Mouse (Mus musculus): ENCODE results near the gene Anpep.

Anpep gene

DNA sequence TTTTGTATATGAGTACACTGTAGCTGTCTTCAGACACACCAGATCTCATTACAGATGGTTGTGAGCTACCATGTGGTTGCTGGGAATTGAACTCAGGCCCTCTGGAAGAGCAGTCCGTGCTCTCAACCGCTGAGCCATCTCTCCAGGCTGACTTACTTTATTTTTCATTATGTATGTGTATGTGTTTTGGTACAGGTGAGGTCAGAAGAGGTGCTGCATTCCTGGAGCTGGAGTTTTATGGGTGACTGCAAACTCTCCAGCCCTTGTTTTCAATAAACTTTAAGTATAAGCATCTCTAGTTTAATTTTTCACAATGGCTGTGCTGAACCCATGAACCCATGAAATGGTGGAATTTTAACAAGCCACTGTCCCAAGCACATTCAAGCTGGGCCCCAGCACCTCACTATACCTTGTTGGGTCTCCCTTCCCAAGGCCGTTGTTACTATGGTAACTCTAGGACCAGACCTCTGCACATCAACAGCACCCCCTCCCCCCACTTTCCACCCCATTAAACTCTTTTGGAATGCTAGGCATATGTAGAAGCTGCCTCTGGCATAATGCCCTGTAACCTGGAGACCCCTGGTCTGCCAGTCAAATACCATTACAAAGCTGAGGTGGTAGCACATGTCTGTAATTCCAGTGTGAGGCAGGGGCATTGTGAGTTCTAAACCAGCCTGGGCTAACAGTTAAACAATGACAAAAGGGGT is 5.6 kb upstream of the Anpep start:
- no peak for DNase-seq (ENCODE audit: low spot score)

DNA sequence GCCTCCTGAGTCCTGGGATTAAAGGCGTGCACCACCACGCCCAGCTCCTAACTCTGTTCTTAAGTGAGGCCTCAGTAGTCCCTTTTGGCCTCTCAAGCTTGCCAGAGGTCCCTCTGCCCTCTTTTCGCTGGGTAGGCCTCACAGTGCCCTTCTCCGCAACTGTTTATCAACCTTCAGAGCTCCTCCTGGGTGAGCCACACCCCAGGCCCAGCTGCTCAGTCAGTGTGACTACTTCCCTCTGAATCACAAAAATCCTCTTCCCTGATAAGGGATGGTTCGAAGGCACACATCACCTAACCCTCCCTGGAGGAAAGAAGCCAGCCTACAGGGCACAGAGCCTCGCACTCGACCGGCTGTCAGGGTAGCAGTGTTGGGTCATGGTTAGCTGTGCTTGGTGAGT is 935 bp upstream of the Anpep start:
- no peak for DNase-seq (ENCODE audit: low spot score)

DNA sequence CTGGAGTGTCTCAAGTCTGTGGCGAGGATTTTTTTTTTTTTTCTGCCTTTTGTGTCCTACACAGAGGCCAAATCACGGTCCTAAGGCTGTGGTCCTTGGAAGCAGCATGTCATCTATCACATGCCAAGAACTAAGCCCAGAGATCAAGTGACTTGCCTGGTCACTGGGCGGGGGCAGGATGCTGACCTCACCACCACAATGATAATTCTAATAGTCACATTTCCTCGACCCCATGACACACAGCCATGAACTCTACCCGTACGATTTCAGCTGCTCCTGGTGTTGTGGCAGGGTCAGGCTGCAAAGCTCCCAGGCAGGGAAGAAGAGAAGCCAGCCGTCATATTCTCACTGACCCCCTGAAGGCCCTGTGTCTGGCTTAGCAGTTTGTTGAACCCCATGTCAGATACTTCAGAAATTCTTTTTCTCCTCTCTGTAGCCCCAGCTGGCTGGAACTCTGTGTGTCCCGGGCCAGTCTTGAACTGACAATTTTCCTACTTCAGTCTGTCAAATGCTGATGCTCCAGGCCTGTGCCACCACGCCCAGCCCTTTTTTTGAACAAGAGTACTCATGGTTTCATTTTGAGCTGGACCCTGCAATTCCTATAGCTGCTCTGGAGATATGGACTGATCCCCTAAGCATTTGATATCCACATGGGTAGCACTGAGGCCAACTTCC is 1.8 kb downstream of the Anpep start:
- no peak for DNase-seq (ENCODE audit: low spot score)

DNA sequence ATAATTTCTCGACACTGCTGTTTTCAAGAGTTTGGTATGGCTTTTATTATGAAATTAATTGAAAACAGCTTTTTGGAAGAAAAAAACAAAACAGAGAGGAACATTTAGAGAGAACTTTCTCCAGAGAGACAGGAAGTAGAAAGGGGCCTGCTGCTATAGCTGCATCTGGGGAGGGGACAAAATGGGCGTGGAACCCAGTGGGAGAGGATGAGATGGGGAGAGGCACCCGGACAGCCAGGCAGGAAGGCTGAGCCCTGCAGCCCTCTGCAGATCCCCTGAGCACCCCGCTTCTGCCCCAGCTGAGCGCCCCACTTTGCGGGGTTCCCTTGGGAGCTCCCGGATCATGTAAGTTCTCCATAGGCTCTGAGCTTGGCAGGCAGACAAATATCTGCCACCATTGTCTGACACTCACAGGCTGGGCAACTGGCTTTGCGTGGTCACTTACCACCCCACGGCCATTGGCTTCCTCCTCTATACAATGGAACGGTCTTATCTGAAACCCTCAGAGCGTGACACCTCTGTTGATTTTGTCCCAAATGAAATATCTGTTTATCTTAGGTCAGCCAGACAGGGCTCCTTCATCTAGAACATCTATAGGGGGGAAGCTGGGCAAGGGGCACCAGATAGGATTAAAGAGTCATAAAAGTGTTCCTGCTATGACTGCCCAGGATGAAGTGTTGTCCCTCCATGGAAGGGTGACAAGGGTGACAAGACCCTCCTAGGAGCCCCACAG is 2.5 kb downstream of the Anpep start:
- no peak for DNase-seq (ENCODE audit: low spot score)

DNA sequence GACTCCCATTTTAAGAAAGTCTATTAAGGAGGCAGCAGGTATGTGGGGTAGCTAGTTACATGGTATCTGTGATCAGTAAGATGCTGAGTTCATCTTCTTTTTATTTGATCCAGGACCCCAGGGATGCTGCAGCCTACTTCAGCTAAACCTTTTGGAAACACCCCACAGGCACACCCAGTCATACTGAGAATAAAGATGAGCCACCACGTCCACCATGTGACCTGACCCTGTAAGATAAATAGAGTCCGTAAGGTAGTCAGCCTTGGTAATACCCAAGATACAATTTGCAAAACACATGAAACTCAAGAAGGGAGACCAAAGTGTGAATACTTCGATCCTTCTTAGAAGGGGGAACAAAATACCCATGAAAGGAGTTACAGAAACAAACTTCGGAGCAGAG is 4.6 kb downstream of the Anpep start:
- no peak for DNase-seq (ENCODE audit: low spot score)

DNA sequence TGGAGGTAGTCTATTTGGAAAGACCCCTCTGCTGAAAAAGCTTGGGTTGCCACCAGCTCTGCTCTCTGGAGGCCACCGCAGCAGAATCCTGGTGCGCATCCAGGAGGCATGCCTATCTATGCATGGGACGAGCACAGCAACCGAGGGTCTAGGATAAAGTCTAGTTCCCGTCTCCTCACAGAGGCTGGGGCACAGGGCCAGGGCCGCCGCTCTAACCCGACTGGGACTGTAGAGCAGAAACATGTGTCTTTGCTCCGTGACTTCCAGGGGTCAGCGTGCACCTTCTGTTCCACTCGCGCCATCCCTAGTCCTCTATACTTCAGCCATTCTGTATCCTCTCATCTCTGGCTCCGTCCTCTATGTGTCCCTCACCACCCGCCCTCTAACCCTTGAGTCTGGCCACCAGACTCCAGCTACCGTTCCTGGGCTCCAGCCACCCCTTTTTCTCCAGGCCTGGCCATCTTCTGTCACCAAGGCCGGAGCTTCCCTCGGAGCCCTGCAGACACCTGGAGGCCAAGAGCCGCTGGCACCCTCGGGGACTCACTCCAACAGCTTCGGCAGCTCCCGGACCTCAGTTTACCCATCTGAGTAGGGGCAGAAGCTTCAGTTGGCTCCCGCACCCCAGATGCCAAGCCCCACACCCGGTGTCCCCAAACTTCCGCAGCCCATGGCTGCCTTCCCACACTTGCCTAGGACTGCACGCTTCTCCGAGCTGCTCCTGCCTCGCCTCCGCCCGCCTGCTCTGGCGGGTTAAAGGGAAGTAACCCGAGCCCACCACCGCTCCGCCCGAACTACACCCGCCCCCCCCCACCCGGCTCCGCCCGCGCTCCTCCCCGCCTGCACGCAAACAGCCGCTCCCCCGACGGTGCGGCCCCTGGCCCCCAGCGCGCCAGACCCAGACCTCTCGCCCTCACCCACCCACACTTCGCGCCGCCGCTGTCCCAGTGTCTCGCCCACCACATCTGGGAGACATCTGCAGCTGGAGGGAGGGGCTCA is 13.1 kb downstream of the Anpep start:
- DNase-seq (ENCODE audit: low spot score) = peak; percentile 56

DNA sequence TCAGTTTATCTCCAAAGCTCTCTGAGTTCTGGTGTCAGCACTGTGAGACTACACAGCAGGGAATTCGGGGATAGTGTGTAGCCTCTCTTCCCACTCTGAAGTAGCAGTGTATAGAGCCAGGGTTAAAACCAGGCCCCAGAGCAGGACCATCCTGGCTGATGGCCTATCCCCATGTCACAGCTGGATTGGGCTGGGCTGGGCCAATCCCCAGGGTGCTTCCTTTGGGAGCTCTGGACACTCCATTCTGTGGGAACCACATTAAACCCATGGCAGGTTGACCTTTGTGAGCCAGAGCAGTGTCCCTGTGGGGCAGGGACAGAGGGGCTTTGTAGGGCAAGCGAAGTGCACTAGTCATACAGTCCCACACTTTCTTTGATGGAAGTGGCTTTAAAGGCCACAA is 14.5 kb downstream of the Anpep start:
- DNase-seq (ENCODE audit: low spot score) = no peak

DNA sequence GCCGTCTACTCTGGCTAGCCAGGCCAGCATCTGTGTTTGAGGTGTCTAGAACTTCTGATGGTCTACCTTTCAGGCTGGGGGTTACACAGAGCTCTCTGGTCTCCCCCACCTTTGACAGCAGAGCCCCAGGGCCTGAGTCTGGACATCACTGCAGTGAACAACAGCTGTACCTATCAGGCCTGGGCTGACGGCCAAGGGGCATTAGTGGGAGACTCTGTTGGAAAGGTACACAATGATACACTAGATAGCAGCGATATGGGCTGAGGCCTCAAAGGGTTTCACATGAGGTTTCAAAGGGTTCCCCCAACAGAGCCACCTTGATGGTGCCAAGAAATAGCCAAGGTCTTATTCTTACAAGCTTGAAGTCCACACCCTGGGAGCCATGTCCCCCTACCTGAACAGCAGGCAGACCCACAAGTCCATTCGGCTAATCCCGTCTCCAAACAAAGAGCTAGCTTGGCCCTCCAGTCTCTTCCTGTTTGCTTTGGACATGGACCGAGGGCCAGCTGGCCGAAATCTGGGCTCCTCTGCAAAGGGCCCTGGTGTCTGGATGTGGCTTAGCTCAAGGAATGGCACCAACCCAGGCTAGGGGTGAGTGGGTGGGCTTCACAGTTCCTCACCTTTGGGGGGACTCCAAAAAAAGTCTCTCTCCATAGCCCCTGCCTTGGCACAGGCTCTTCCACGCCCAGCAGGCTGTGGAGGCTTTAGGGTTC is 16.6 kb downstream of the Anpep start:
- DNase-seq (ENCODE audit: low spot score) = no peak

DNA sequence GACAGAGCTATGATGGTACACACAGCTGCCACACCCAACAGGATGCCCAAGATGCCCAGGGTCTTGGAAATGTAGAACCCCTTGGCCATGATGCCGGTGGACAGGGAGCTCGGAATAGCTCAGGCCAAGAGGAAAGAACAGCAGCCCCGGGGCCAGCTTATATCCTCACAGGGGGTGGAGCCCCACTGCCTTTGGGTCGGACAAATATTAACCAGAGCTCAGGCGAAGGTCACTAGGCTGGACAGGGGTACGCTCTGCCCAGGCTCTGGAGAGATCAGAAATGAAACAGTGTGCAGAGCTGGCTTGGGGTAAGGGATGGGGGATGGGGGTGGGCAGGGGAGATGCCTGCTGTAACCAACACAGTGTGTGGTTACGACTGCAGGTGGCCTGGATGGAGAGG is 18.7 kb downstream of the Anpep start:
- no peak for DNase-seq (ENCODE audit: low spot score)

DNA sequence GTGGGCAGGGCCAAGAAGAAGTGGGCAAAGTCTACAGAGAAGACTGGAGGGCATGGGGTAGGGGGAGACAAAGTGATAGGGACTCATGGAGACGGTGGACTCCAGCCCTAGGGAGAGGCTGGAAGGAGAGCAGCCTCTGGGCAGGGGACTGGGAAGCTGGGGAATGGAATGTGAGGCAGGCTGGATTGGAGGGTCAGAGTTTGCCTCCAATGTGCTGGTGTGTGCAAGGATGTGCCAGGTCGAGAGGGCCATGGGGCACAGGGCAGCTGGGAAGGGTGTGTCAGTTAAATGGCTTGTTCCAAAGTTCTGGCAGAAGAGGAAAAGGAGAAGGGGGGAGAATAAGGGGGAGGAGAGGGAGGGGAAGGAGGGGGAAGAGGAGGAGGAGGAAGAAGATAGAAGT is 23.6 kb downstream of the Anpep start:
- no peak for DNase-seq (ENCODE audit: low spot score)

DNA sequence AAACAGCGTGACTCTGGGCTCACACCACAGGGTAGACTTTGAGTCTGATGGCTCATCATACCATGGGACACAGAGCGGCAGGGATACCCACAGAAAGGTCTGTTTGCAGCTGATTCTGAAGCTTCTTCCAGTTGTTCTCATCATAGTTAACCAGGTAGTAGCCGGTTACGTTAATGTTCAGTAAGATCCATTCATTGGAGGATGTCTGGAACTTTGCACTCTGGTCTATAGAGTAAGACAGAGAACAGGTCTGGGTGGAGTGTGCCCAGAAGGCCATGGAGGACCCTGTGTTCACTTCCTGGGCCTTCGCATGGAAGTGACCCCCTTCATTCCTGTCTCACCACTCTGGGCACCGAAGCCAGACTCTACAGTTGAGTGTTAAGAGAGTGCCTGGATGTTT is 25.7 kb downstream of the Anpep start:
- DNase-seq (ENCODE audit: low spot score) = no peak

DNA sequence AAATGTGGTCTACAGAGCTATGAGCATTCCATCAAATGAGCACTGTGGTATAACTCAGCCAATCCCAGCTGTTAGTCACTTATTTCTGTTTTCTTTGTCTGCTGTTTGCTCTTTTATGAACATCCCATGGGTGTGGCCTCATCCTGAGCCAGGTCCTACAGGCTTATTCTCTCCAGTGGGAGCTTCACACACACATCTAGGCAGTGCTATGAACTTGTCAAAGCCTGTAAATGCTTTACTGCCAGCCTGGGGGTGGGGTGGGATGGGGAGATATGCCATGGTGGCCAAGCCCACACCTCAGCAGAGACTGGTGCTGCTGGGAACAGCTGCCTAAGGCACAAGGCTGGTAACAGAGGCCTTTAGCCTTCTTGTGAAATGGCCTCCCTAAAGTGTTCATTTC is 27.9 kb downstream of the Anpep start:
- no peak for DNase-seq (ENCODE audit: low spot score)

DNA sequence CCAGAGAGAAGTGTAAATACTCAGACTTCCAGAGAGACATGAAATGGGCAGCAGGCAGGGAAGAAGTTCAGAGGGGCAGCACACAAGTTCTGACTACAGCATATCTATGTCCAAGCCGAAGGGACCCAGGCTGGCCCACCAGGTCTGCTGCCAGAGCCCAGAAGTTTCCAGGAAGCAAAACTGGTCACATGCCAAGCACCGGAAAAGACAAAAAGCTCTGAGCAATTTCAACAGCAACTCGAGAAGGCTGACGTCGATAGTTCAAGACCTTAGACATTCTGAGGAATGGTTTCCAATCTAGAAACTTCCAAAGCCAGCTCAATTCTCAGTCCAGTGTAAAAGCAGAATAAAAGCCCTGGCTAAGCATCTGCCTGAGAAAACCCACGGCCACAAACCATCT is 29.3 kb downstream of the Anpep start:
- no peak for DNase-seq (ENCODE audit: low spot score)

DNA sequence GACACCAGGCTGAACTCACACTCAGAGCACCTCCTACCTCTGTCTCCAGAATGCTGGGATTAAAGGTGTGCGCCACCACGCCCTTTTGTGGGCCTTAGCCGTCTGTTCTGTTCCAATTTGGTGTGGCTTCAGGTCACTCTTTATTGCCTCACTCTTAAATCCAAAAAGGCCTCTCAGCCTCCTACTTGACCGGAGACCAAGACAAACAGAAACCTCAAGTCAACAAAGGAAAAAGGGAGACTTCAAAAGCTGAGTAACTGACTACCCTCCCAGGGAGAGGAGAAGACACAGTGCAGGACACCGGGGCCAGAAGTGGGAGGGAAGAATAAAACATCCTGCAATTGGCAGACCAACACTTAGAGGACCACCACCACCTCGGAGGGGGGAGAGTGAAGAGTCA is 29.7 kb downstream of the Anpep start:
- DNase-seq (ENCODE audit: low spot score) = no peak

DNA sequence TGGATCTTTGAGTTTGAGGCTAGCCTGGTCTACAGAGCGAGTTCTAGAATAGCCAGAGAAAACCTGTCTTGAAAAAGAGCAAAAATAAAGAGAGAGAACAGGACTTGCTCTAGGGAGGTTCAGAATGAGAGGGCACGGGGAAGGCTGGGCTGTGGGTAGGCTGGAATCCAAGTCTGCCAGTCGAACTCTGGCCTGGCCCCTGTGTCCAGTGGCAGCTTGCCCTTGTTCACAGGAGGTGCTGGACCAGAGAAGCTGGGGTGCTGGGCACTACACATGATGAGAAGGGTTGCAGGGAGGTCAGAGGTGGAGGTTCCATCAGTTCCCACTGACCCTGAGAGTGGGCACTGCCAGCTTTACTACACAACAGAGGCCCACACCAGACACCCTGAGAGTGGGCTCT is 32.5 kb downstream of the Anpep start:
- DNase-seq (ENCODE audit: low spot score) = no peak

DNA sequence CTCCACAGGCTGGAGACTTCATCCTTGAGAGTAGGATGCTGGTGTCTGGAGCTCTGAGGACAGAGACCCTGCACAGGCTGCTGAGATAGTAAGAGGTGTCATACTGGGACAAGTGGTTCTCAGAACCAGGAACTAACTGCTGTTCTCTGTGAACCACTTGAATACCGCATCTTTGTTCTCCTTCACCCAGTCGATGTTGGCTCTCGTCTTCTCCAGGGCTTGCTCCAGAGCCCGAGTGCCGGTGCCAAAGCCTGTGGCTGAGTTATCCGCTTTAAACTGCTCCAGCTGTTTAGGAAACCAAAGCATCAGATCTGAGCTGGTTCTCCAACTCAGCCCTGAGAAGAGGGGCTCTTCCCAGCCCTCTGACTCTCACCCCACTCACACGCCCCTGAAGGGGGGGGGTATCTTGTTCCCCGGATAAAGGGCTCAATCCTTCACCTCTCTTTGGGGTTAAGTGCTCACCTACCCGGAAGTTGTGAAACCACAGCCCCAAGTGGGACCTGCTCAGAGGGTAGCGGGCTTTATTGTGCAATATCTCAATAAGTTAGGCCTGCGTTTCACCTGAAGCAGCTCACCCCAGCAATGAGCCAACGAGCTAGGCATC is 38.7 kb downstream of the Anpep start:
- DNase-seq (ENCODE audit: low spot score) = no peak

DNA sequence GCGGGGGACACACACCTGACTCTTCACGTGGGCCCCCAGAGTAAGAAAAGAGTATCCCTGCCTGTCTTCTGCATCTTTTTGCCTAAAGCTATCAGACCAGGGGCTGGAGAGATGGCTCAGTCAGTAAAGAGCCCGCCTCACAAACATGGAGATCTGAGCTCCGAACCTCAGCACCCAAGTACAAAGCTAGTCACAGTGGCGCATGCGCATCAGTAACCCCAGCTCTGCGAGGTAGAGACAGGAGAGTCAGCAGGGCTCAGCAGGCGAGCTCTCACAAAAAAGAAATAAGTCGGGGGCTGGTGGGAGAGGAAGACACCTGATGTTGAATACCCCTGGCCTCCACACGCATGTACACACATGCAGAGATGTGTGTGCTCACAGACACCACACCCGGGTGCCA is 40.9 kb downstream of the Anpep start:
- no peak for DNase-seq (ENCODE audit: low spot score)

DNA sequence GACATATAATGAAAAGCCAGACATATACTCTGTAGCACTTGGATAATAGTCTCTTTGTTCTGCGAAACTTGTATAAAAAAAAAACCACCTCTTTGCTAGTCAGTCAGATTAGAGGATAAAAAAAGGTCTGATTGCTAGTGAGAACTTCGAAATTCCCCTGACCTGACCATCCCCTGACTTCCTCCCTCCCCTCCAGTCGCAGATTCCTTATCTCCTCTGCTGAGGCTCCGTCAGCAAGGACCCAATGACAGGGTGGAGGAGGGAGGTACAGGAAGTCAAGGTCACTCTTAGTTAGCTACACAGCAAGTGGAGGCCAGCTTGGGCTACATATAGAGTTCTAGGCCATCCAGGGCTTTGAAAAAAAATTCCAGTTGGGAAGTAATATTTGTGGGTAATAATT is 41.3 kb downstream of the Anpep start:
- no peak for DNase-seq (ENCODE audit: low spot score)

DNA sequence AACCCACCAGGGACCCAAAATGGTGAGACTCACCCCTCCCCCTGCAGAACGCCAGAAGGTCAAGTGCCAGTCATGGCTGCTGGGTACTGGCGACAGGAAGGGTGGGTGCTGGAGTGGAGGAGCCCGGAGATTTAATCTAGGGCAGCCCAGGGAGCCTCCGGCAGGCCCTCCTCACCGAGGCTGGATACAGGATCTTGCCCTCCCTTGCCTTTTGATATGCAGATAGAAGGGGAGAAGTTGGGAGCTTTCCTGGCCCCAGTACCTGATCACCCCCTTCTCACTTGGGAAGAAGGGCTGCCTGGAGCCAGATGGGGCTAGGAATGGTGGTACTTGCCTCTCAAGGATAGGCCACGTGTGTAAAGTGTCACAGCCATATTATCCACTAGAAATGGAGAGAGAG is 42.5 kb downstream of the Anpep start:
- no peak for DNase-seq (ENCODE audit: low spot score)

DNA sequence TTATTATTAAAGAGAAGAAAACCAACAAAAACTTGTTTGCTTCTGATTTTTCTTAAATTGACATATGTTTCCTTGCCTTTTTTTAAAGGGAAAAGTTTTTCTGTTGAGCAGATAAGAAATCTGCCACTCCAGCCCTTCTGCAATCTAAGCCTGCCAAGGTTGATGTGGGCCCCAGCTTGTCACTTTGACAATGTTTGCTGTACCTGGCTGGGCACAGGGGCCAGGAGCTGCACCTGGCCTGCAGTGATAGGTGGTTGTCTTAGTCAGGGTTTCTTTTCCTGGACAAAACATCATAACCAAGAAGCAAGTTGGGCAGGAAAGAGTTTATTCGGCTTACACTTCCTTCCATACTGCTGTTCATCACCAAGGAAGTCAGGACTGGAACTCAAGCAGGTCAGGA is 47.5 kb downstream of the Anpep start:
- no peak for DNase-seq (ENCODE audit: low spot score)

All from testis, postnatal 10 days (tissue).